Mouse (Mus musculus) large intestine, adult 2 months (tissue): Measurements from ENCODE around the gene Bri3bp. TPM values are rescaled to one million over a fixed set of nuclear protein-coding genes. Genes with fewer than 3 reads are reported as not detected.
"Not testable (repeated sequence)": the region's sequence is repeated elsewhere in the genome, so short reads cannot be mapped to it uniquely, and the experiment has no call there.

Experiments
- DNase-seq: peaks from one replicate; pipeline ENCODE4 v3.0.0-alpha.2; 2012; ENCODE audit warnings: low read depth, low spot score
- WGBS: fragments of 180-500 bp; shearing (Covaris S2); methylation state at CpG from one replicate; pipeline ENCODE4 v1.1.7; 2018; 5-methylcytosine and 5-hydroxymethylcytosine counted together
- polyA plus RNA-seq: library from polyadenylated mRNA; depleted of rRNA; stranded (reverse); fragments of >200 nt; gene quantifications from 2 replicates; pipeline ENCODE4 v1.2.3, GENCODE M21; 2012

Bri3bp gene
- polyA plus RNA-seq, 1 experiment: 9.2 TPM

GRCm38 (mm10) chr5:125478037-125478436 is 36.7 kb downstream of the Bri3bp start:
- 71% methylated on average over 7 of the region's 7 CpGs for WGBS
- DNase-seq: no peak

- DNase-seq: no peak
- 62% methylated on average over 3 of the region's 3 CpGs for WGBS
Observed at GRCm38 (mm10) chr5:125479376-125479775, 38.0 kb downstream of the Bri3bp start.

GRCm38 (mm10) chr5:125480434-125481231 is 39.3 kb downstream of the Bri3bp start:
- no peak for DNase-seq
- WGBS: 81% methylated on average over 11 of the region's 11 CpGs

GRCm38 (mm10) chr5:125482474-125482873 is 41.1 kb downstream of the Bri3bp start:
- 87% methylated on average over 7 of the region's 7 CpGs for WGBS
- DNase-seq: no peak

GRCm38 (mm10) chr5:125483712-125484611 is 42.6 kb downstream of the Bri3bp start:
- DNase-seq: no peak
- WGBS: 77% methylated on average over 6 of the region's 6 CpGs

- DNase-seq: no peak
- WGBS: 95% methylated on average over 4 of the region's 4 CpGs
Observed at GRCm38 (mm10) chr5:125485031-125485778, 43.8 kb downstream of the Bri3bp start.

- no peak for DNase-seq
- 67% methylated on average over 1 of the region's 1 CpGs for WGBS
Observed at GRCm38 (mm10) chr5:125486088-125486487, 44.7 kb downstream of the Bri3bp start.

GRCm38 (mm10) chr5:125487375-125488115 is 46.2 kb downstream of the Bri3bp start:
- 79% methylated on average over 11 of the region's 11 CpGs for WGBS
- DNase-seq: no peak

GRCm38 (mm10) chr5:125488116-125488455 is 46.7 kb downstream of the Bri3bp start:
- 33% methylated on average over 4 of the region's 4 CpGs for WGBS

GRCm38 (mm10) chr5:125488953-125489352 is 47.6 kb downstream of the Bri3bp start:
- whole genome bisulfite sequencing: 86% methylated on average over 5 of the region's 5 CpGs

More at GRCm38 (mm10) chr5:125488116-125488455, 46.7 kb downstream of the Bri3bp start:
- no peak for DNase-seq

GRCm38 (mm10) chr5:125491107-125491506 is 49.7 kb downstream of the Bri3bp start:
- 90% methylated on average over 10 of the region's 10 CpGs for WGBS
- DNase-seq: no peak

More at GRCm38 (mm10) chr5:125488953-125489352, 47.6 kb downstream of the Bri3bp start:
- not testable (repeated sequence) for DNase-seq

GRCm38 (mm10) chr5:125492379-125493092 is 51.2 kb downstream of the Bri3bp start:
- DNase-seq: no peak
- WGBS: 75% methylated on average over 17 of the region's 17 CpGs

- 88% methylated on average over 5 of the region's 5 CpGs for WGBS
- DNase-seq: no peak
Observed at GRCm38 (mm10) chr5:125493093-125493423, 51.7 kb downstream of the Bri3bp start.

- DNase-seq: no peak
- 60% methylated on average over 10 of the region's 10 CpGs for WGBS
Observed at GRCm38 (mm10) chr5:125495655-125496054, 54.3 kb downstream of the Bri3bp start.

- 76% methylated on average over 12 of the region's 12 CpGs for WGBS
- no peak for DNase-seq
Observed at GRCm38 (mm10) chr5:125497821-125498600, 56.6 kb downstream of the Bri3bp start.

- DNase-seq: no peak
- 84% methylated on average over 6 of the region's 6 CpGs for WGBS
Observed at GRCm38 (mm10) chr5:125501505-125501904, 60.1 kb downstream of the Bri3bp start.

- 74% methylated on average over 3 of the region's 3 CpGs for WGBS
- DNase-seq: no peak
Observed at GRCm38 (mm10) chr5:125502186-125502585, 60.8 kb downstream of the Bri3bp start.

GRCm38 (mm10) chr5:125503628-125504027 is 62.3 kb downstream of the Bri3bp start:
- DNase-seq: no peak
- 87% methylated on average over 6 of the region's 6 CpGs for WGBS
